Mouse (Mus musculus) intestine, embryonic 16.5 days (tissue): ENCODE measurements at regions not wholly inside any gene's neighbourhood (a gene's known extent, or its start where the extent isn't known, plus 50 kb on each side); places are given as distances from the start of the nearest gene placed in this dataset.

Experiments
- ATAC-seq: fragments of 200-750 bp; cut with Nextera tagmentation; 2 replicates; pipeline ENCODE4 v1.8.0; 2017; ENCODE audit warnings: moderate TSS enrichment, moderate library complexity
- H3K27ac ChIP-seq: fragments of 300-500 bp; sonication (generic); 2 replicates; pipeline ENCODE4 v1.5.1; 2014; ENCODE audit warnings: mild to moderate bottlenecking, low read length
- H3K27me3 ChIP-seq: fragments of 300-500 bp; sonication (generic); replicated peaks from 2 replicates; pipeline ENCODE4 v1.6.1; 2014; ENCODE audit warnings: low read length, control low read depth, mixed read lengths; ENCODE audit not compliant: control insufficient read depth, insufficient read depth
- H3K36me3 ChIP-seq: fragments of 300-500 bp; sonication (generic); 2 replicates; pipeline ENCODE4 v1.6.1; 2014; ENCODE audit warnings: low read length, control low read depth; ENCODE audit not compliant: control insufficient read depth, insufficient read depth
- H3K4me1 ChIP-seq: fragments of 300-500 bp; sonication (generic); 2 replicates; pipeline ENCODE4 v1.6.1; 2014; ENCODE audit warnings: low read length, control low read depth, mixed read lengths; ENCODE audit not compliant: control insufficient read depth, insufficient read depth
- H3K4me2 ChIP-seq: fragments of 300-500 bp; sonication (generic); 2 replicates; pipeline ENCODE4 v1.6.1; 2014; ENCODE audit warnings: low read depth, low read length, control low read depth
- H3K4me3 ChIP-seq: fragments of 300-500 bp; sonication (generic); 2 replicates; pipeline ENCODE4 v1.5.1; 2014; ENCODE audit warnings: mild to moderate bottlenecking, low read length
- H3K9ac ChIP-seq: fragments of 300-500 bp; sonication (generic); 2 replicates; pipeline ENCODE4 v1.6.1; 2014; ENCODE audit warnings: low read depth, low read length
- H3K9me3 ChIP-seq: fragments of 300-500 bp; sonication (generic); 2 replicates; pipeline ENCODE4 v1.6.1; 2016; ENCODE audit warnings: low read length, control low read depth; ENCODE audit not compliant: control insufficient read depth
- WGBS: fragments of 180-500 bp; shearing (Covaris S2); extraction: QIAGEN DNeasy Blood & Tissue Kit; methylation state at CpG from one replicate; pipeline ENCODE4 v1.1.7; 2014; 5-methylcytosine and 5-hydroxymethylcytosine counted together

- Histone ChIP-seq H3K4me1 (no peaks in the 10 kb centered on the region), H3K9ac (no peak overlapping the region), H3K27me3 (no peaks in the 10 kb centered on the region), H3K36me3 (no peaks in the 10 kb centered on the region), H3K4me3 (no peak overlapping the region), H3K9me3 (no peaks in the 10 kb centered on the region), H3K4me2 (no peak overlapping the region), H3K27ac (no peak overlapping the region)
- 21% methylated on average over 15 of the region's 15 CpGs for WGBS
- no peak for ATAC-seq
Measured at GRCm38 (mm10) chr4:110152103-110152946, 174.5 kb downstream of the Dmrta2 start.
